Mouse (Mus musculus) heart, adult 9 months (tissue): ENCODE results near the gene Ptov1.
"Not testable (repeated sequence)": the region's sequence is repeated elsewhere in the genome, so short reads cannot be mapped to it uniquely, and the experiment has no call there.

Experiments
- DNase-seq, 2 experiments: peaks; one replicate each; pipeline ENCODE4 v3.0.0; 2022; ENCODE audit warnings: low spot score in 2 of 2

Gene Ptov1

DNA sequence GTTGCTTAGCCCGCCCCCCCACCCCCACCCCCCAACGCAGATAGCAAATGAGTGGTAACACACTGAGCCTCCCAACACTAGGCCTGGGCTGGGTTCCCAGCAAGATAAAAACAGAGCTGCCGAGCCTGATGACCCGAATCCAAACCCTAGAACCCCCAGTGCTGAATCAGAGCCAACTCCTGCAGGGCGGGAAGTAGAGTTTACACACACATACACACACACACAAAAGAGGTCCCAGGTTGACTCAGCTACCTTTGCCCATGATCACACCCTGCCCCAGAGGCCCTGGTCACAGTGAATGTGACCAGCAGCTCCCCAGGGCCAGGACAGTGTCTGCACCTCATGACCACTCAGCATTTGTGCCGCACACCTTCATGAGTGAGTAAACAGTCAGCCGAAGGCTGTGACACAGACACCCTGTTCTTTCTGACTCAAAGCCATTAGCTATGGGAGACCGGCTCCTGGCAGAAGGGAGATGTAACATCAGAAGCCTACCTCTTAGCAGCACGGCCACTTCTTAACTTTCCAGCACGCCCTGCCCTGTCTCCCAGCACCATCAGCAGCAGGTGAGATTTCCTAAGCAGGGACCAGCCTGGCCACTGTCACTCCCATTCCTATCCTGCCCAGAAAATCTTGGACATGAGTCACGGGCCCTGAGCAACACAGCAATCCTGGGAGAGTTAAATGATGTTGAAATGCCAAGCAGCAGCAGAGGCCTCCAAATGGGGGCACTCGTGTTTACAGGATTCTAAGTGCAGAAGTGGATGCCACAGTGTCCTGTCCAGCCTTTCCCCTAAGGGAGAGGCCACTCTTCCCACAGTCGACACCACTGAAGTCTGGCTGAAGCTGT is 18.9 kb upstream of the Ptov1 start:
- peak in 1 of 2 experiments; percentile 35 for DNase-seq

DNA sequence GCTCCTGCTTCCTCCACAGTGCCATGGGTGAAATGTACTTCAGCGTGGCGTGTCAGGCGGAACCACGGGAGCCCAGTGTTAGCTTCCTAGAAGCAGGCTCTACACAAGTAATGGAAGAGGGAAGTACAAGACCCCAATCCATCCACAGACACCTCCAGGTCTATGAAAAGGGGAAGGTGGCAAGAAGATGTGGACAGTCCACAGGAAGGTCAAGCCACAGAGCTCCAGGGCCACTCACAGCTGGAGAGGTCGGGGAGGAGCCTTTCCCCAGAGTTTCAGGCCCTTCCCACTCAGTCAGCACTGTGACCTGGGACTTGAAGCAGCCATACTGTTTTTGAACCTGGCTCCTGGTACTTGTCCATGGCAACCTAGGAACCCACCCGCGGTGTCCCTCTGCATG is 17.4 kb upstream of the Ptov1 start:
- no peak for DNase-seq

DNA sequence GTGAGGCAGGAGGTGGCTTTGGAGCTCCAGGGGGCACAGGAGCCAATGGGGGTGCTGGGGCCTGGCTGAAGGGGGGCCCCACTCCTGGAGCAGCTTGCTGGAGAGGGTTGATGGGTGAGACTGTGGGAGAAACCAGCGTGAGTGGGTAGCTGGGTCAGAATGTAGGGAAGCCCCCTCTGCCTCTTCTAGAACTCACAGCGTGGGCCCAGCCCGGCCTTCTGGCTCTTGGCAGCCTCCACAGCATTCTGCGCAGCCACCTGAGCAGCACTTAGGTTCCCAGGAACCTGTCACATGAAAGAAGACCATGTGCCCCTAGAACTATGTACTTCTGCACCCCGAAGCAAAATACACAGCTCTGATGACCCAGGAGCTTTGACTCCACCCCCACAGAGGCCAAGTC is 15.0 kb upstream of the Ptov1 start:
- DNase-seq = no peak

DNA sequence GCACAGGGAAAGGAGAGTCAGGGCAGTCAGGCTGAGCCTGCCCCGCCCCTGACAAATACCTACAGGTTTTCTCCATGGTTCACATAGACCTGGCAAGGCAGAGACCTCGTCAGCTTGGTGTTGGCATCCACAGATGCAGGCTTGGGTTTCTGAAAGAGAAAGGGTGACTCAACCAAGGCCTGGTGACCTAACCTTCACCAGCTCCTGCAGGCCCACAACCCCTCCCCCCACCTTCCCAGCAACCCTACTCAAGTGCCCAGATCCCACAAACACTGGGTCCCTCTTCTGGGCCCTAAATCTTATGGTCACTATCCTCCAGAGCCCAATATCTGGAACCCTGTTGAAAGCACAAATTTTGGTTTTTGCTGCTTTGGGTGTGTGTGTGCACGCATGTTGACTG is 13.4 kb upstream of the Ptov1 start:
- no peak for DNase-seq

DNA sequence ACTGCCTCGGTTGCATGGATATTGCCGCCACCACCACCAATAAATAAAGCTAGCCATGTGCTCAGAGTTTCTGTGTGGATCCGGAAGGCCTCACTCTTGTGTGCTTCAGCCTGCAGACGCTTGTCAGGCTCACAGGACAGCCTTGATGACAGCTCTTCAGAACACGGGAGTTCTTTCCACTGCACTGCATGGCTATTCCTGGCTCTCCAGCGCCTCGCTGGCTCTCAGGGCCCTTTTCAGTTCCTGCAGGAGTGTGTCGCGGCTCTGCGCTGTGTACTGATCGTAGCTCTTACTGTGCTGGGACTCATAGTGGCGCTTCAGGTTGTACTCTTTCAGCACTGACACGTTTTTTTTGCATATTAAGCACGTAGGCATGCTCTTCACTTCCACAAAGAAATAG is 8.2 kb upstream of the Ptov1 start:
- peak in 1 of 2 experiments; percentile 65 for DNase-seq

DNA sequence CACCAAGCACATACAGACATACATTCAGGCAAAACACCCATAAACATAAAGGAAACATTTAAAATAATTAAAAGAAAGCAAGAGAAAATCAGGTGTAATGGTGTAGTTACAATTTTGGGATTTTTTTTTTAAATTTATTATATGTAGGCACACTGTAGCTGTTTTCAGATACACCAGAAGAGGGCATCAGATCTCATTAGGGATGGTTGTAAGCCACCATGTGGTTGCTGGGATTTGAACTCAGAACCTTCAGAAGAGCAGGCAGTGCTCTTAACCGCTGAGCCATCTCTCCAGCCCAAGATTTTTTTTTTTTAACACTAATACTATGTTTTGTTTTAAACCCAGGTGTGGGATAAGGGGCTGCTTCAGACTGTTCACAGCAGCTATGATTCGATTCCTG is 2.2 kb upstream of the Ptov1 start:
- not testable (repeated sequence) for DNase-seq

DNA sequence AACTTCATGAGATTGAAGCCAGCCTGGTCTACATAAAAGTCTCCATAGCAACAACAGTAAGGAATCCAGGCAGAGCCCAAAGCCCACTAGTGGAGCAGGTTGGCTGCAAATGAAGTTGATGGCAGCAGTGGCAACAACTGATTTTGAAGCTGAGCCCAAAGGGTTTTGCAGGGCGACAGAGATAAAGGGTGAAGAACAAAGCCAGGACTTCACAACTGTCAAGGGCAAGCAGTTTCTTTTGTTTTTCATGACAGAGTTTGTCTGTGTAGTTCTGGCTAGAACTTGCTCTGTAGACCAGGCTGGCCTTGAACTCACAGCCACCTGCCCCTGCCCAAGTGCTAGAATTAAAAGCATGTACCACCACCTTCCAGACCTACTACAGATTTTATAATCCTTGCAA is 1.6 kb upstream of the Ptov1 start:
- no peak for DNase-seq

DNA sequence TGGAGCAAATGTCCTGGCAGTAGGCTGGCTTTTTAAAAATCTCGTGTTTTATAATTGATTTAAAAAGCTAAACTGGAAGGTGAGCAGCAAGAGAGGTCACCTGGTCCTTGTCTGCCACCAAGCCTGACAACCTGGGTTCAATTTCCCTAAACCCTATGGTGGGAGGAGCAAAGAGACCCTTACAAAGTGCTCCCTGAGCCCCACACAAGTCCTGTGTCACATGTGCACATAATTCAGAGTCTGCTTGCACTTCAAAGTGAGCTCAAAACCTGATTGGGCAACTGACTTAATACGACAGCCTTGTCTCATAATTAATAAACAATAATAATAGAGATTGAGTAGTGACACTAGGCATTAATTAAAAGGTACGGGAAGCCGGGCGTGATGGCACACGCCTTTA is 1.0 kb upstream of the Ptov1 start:
- DNase-seq = no peak

DNA sequence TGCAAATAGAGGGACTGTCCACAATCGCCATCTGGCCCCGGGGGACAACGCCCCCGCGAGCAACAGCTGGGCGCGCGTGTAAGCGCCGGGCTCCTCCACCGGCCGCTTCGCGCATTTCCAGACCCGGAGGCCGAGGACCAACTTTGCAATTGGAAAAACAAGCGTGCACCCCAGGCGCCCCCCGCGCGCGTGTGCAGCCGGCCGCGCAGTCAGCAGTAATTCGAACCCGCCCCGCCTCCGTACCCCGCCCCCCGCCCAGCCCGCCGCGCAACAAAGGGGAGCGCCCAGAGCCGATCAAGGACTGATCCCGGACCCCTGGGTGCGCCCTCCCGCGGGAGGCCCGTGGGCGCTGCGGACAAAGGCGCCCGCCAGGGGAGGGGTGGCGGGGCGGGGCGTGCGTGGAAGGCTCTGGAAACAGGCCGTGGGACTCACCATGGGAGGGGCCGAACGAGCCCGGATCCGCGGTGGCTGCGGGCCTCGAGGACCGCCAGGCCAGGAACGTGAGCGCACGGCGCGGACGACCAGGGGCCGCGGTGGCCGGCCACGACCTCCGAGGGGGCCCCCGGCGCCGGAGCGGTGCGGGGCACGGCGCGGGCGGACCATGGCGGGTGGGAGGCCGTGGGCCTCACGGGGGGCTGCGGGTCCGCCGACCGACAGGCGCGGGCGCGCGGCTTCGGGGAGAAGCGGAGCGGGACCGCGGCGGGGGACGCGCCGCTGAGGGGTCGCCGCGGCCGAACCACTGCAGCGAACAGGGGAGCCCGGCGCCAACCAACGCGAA is 480 bp downstream of the Ptov1 start:
- peak; percentile 73 to 78 for DNase-seq

DNA sequence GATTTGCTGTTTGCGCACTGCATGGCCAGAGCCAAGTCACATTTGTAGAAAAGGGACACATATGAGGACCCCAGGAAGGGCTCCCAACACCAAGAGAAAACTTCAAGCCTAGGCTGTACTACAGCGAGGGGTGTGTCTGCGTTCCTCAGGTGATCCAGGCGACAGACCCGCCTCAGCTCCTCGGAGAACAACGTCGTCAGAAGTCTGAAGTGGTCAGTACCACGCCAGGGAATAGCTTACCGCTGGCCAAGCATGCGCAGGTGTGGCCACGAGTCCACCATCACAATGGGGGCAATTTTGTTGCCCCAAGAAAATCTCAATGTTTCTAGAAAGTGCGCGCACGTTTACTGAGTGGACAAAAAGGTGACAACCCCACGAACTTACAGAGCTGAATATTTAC is 1.1 kb downstream of the Ptov1 start:
- DNase-seq = peak in 1 of 2 experiments; percentile 42

DNA sequence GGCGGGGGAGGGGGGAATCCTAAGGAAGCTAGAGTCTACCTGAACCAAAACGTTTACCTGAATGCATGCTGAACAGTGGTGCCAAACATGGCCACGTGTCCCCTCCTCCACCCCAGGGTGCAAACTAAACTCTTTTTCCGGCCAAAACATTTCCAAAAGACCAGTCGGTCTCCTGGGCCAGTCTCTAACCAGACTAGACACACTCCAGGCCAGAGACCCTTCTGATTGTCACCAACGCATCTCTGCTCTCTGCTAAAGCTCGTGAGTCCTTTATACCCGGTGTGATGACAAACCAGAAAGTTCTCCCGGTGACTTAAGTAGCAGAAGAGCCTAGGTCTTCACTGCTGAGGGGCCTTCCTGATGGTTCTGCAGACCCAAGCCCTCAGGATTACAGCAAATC is 1.8 kb downstream of the Ptov1 start:
- no peak for DNase-seq

DNA sequence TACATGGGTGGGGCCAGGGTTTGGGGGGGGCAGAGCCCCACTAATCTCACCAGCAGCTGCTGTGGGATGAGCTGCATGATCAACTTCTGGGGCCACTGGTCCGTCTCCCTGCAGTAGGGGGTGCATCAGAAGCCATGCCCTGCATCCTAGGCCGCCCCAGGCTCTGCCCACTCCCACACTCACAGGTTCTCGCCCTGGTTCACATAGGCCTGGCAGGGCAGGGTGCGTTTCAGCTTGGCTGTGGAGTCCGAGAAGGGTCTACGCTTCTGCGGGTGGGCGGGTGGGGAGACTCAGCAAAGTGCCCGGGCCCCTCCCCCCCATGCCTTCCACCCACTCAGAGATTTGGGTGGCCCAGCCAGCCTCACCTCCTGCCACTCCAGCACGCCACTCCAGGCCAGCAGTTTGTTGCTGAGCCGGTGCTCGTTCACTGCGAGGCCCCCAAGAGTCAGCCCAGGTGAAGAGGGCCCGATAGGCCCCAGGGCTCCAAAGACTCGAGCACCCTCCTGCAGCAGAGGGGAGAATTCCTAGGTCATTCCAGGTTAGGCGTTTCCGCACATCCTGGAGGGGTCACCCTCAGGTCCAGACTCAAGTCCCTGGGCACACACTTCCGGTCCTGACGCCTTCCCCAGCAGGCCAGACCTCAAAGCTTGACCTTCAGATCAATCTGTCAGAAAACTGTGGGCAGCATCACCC is 2.4 kb downstream of the Ptov1 start:
- DNase-seq = peak in 1 of 2 experiments; percentile 30

DNA sequence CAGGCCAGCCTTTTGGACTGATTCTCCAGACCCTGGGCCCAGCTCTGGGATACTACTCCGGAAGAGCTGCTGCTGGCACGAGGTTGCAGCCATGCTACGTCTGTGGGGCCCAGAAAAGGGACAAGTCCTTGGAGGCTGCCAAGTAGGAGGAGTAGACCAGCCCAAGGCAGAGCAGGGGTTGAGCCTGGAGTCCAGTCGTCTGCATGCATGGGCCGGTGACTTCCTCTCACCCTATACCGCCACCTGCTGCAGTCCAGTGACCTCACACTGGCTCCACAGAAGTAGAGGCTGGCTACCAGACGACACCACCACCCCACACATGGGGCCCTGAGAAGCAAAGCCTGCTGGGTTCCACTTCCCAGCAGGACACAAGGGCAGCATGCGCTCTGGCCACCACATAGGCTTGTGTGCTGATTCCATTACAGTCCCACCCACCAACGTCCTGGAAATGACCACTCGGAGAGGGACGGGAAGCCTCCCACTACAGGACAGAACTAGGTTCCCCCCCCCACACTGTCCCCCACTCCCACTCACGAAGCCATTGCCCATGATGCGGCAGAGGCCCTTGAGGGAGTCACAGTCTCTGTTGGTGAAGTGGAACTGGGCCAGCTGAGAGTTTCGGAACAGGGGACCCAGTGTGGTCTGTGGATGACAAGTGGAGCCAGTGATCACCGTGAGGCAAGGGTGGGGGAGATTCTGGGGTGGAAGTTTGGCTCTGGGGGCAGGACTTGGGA is 3.1 kb downstream of the Ptov1 start:
- peak; percentile 83 for DNase-seq

DNA sequence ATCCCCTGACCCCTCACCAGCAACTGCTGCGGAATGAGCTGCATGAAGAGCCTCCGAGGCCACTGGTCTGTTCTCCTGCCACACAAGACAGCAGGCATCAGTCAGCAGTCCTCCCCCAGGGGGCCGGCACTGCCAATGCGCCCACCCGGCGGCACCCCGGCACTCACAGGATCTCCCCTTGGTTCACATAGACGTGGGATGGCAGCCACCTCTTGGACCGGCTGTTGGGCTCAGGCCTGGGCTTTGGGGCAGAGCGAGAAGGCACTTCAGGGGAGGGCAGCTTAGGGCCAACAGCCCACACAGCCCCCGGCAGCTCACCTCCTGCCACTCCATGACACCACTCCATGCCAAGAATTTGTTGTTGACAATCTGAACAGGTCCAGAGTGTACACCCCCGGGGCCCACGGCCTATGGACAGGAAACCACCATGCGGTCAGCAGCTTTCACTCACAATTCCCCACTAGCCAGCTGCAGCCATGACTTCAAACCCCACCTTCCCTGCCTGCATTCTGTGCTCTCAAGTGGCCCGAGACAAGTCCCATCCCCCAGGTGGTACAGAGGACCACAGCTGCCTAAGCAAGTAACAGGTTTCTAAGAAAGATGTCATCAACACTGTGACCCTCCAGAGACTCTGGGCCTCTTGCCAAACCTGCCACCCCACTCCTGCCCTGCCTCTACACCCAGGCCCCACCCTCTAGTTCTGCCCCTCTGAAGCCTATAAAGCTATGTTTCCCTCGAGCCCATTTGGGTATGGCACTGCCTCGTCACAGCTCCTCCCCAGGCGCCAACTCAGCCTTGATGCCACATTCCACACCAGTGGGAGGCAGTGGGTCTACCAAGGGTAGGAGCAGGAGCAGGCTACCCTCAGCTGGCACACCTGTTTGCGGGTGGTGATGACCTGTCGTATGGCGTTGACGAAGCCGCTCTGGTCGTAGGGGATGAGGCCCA is 4.7 kb downstream of the Ptov1 start:
- DNase-seq = peak in 1 of 2 experiments; percentile 27

DNA sequence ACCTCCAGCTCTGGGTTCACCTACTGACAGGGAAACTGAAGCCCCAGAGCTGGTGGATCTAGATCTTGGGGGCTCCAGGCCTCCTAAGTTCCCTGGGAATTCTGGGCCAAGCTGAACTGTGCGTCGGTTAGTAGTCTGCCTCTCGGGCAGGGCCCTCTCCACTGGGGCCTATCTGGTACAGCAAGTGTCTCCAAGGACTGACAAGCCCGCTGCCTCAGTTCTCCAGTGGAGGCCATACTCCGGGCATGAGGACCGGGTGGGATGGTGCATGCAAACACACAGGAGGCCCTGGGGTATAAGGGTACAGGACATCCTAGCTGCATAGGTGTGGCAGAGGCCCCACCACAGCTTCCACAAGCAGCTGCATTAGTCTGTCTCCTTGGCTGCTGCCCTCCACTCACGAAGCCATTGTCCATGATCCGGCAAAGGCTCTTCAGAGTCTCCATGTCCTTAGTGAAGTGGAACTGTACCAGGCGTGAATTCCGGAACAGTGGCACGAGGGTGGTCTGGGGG is 5.5 kb downstream of the Ptov1 start:
- DNase-seq = no peak

DNA sequence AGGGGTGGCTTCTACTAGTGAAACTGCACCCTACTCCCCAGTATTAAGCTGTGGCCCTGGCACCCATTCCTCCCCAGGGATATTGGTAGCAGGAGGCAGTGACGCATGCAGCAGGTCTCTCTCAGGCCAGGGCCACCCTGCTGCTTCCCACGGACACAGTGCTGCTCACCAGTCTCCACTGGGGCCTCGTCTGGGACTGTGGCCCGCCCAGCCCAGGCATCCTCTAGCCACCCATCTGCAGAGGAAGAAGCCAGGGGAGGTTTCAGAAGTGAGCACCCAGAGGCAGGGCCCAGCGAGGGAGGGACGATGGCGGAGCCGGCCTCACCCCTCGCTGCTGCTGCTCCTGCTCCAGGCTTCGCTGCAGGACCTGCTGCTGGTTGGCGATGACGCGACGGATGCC is 6.4 kb downstream of the Ptov1 start:
- no peak for DNase-seq

DNA sequence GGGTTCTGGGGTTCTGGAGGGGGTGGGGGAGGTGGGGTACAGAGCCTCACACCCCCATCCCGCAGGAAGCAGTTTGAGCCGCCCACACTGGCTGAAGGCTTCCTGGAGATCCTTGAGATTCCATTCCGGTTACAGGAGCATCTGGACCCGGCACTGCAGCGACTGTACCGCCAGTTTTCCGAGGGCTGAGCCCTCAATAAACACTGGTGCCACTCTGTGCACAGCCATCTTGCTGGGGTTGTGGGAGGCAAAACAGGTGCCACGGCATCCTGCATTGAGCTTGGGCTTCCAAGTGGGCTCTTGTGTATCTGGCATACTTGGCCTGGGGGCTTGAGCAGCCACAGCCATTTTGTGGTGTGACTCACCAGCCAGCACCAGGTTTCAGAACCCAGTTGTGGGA is 7.2 kb downstream of the Ptov1 start:
- DNase-seq = no peak

DNA sequence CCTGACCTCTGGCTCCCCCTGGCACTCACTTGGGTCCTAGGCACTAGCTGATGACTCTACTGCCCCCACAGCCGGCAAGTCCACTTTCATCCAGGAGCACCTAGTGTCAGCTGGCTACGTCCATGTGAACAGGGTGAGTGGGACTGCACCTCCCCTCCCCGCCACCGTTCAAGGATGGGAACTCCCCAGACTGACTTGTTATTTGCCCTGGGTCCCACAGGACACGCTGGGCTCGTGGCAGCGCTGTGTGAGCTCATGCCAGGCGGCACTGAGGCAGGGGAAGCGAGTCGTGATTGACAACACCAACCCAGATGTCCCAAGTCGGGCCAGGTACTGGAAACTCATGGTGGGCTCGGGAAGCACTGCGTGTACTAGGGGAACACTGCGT is 8.2 kb downstream of the Ptov1 start:
- no peak for DNase-seq

DNA sequence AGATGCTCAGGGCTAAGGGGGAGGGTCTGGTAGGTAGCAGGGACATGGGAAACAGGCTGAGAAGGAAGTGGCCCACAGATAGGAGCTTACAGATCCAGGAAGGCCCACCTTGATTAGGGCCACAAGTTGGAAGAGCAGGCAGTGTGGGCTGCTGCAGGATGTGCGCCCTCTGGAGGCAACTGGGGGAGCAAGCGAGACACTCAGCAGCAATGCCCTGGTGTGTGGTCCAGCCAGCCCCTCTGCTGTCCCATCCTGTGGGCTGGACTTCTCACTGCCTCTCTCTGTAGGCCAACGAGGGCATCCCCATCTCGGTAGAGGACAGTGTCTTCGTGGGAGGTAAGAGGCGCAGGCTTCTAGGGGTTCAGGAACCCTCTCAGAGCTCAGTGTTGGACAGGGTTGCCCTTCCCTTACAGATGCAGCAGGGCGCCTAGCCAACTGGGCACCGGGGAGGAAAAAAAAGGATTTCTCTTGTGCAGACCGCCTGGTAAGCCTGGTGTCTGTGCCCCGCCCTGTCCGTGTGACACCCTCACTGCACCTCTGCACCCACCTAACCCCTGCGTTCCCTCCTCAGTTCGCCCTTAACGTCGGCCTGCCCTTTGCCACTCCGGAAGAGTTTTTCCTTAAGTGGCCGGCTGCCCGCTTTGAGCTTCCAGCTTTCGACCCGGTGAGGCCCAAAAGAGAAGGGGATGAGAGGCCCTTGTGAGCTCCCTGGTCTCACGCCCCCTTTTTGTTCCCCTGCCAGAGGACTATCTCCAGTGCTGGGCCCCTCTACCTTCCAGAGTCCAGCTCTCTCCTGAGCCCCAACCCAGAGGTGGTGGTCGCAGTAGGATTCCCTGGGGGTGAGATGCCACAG is 8.8 kb downstream of the Ptov1 start:
- DNase-seq = peak in 1 of 2 experiments; percentile 56
